Mouse (Mus musculus) ES-Bruce4 (cell line): Measurements from ENCODE around the gene F12.

Experiments used
- CTCF ChIP-seq: IDR thresholded peaks from one replicate; pipeline ENCODE4 v1.8.1; 2011; ENCODE audit warnings: low read depth, low read length
- EP300 ChIP-seq: IDR thresholded peaks from 2 replicates; pipeline ENCODE4 v1.6.1; 2011; ENCODE audit warnings: low read depth, low read length; ENCODE audit not compliant: insufficient read depth
- POLR2A ChIP-seq: IDR thresholded peaks from one replicate; pipeline ENCODE4 v1.8.1; 2011; ENCODE audit warnings: low read length; ENCODE audit not compliant: insufficient read depth

DNA sequence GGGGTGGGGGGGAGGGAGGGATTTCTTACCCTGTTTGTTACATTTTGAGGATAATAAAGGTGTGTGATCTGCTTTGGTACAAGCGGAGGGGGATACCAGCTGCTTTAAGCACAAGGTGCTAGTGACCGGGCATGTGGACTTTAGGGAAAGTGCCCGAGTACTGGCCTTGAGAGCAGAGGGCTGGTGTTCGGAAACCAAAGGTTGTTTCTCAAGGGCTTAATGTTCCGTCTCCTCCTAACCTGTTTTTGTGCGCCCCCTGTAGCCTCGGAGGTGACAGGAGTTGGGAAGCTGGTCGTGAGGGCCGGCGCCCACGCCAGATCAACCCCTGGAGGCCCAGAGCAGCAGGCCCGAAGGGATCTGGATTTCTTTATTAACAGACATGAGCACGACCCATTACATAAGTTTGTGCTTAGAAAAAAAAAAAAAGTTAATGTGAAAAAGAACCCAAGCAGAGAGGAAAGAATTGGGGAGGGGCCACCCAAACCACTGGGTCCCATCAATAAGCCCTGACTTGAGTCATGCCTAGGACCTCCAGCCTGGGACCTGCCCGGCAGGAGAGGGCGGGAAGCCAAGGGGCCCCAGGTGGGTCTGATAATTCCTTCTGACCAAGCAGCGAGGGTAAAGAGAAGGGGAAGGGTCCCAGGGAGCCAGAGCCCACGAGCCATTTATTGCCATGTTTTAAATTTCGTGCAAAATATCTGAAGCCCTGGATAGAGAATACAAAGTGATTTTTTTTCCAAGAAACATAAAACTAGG lies 46.7 kb upstream of the F12 start:
- peak; percentile 45 for TF ChIP-seq CTCF
- TF ChIP-seq POLR2A, result no peak
- no peak for TF ChIP-seq EP300
